Mouse (Mus musculus): ENCODE measurements at regions not wholly inside any gene's neighbourhood (a gene's known extent, or its start where the extent isn't known, plus 50 kb on each side); places are given as distances from the start of the nearest gene placed in this dataset.

DNA sequence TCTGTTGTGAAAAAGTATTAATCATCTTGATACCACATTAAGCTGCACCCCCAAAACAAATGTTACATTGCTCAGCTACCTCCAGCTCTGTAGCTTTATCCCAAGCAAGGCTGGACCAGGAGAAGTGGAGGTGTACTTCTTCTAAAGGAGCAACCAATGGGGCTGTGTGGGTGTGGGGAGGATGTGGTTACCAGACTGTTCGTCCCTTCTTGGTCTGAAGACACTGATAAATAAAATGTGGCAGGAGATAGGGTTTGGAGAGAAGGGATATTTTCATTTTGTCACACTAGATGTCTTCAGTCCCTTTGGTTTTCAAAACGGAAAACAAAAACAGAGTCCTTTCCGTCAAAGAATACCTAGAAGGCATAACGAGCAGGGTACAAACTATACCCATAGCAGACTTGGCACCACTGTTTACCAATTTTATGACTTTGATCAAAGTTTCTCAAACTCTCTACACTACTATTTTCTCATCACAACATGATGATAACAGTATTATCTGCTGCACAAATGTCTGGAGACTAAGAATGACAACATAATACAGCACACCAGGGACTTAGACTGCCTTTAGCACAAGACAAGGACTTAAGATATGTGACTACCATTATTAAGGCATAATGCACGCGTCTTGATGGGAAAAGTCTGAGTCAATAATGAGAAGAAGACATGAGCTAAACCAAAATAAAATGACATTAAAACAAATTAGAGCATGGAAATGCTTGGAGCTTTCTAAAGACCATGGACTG, 253.4 kb upstream of the Rag2 start:
- ATAC-seq (replicated peaks; ENCODE audit: low FRiP score, low read depth) (no peak), DNase-seq (ENCODE audit: low spot score) (no peak)
- 85% methylated on average over 6 of the region's 6 CpGs for WGBS
- no peaks in the 10 kb centered on the region for H3K9me3 ChIP-seq (replicated peaks; ENCODE audit: low read length)
- no peaks in the 10 kb centered on the region for H3K27me3 ChIP-seq (ENCODE audit: insufficient read depth, low read length)
- no peak overlapping the region for H3K9ac ChIP-seq (ENCODE audit: low read depth, low read length)
- H3K4me3 ChIP-seq (replicated peaks; ENCODE audit: low read depth, low read length): no peak overlapping the region
- no peak overlapping the region for H3K27ac ChIP-seq
- H3K4me2 ChIP-seq (ENCODE audit: low read length): no peak overlapping the region
- H3K36me3 ChIP-seq (ENCODE audit: insufficient read depth, low read length): no peaks in the 10 kb centered on the region
- no peaks in the 10 kb centered on the region for H3K4me1 ChIP-seq (replicated peaks; ENCODE audit: insufficient read depth, low read length)
- TF ChIP-seq CTCF (IDR thresholded peaks at IDR 0.05; ENCODE audit: low read depth): no peak

GRCm38 (mm10) chr2:101371834-101372493, 252.6 kb upstream of the Rag2 start:
- no peaks in the 10 kb centered on the region for H3K36me3 ChIP-seq (ENCODE audit: insufficient read depth, low read length)
- ATAC-seq (replicated peaks; ENCODE audit: low FRiP score, low read depth): peak; percentile 79; the same call in 1 of the 2 replicates
- H3K9ac ChIP-seq (ENCODE audit: low read depth, low read length): no peak overlapping the region
- WGBS: 70% methylated on average over 7 of the region's 7 CpGs
- no peak overlapping the region for H3K4me3 ChIP-seq (replicated peaks; ENCODE audit: low read depth, low read length)
- peak; percentile 14 for DNase-seq (ENCODE audit: low spot score)
- no peaks in the 10 kb centered on the region for H3K4me1 ChIP-seq (replicated peaks; ENCODE audit: insufficient read depth, low read length)
- H3K27ac ChIP-seq: no peak overlapping the region
- TF ChIP-seq CTCF (IDR thresholded peaks at IDR 0.05; ENCODE audit: low read depth): no peak
- no peaks in the 10 kb centered on the region for H3K9me3 ChIP-seq (replicated peaks; ENCODE audit: low read length)
- no peaks in the 10 kb centered on the region for H3K27me3 ChIP-seq (ENCODE audit: insufficient read depth, low read length)
- H3K4me2 ChIP-seq (ENCODE audit: low read length): no peak overlapping the region

DNA sequence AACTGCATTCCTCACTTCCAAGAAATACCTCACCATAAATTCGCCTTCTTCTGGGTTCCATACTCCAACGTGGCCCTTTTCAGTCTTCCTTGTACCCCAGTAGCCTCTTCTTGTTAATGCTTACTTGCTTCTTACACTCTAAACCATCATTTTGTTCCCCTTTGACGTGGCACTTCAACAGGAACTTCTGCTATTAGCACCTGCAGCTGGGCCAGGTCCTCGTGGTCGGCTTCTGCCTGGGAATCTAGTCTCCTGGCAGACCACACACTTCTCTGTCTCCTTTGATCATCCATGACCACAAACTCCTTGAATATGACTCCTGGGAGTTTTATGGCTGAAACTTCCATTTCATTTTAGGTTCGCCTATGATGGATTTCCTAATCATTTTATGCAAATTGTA, 243.9 kb upstream of the Rag2 start:
- Histone ChIP-seq H3K4me1 (replicated peaks; ENCODE audit: insufficient read depth, low read length) (no peaks in the 10 kb centered on the region), H3K4me3 (replicated peaks; ENCODE audit: low read depth, low read length) (no peak overlapping the region), H3K4me2 (ENCODE audit: low read length) (no peak overlapping the region), H3K36me3 (ENCODE audit: insufficient read depth, low read length) (no peaks in the 10 kb centered on the region), H3K27me3 (ENCODE audit: insufficient read depth, low read length) (no peaks in the 10 kb centered on the region), H3K9ac (ENCODE audit: low read depth, low read length) (no peak overlapping the region), H3K9me3 (replicated peaks; ENCODE audit: low read length) (no peaks in the 10 kb centered on the region), H3K27ac (no peak overlapping the region)
- DNase-seq (ENCODE audit: low spot score): no peak
- no peak for ATAC-seq (replicated peaks; ENCODE audit: low FRiP score, low read depth)
- no peak for TF ChIP-seq CTCF (IDR thresholded peaks at IDR 0.05; ENCODE audit: low read depth)
- 82% methylated on average over 6 of the region's 6 CpGs for WGBS

GRCm38 (mm10) chr2:101415002-101415401, 209.5 kb upstream of the Rag2 start:
- DNase-seq (ENCODE audit: low spot score) (no peak), ATAC-seq (replicated peaks; ENCODE audit: low FRiP score, low read depth) (no peak)
- Histone ChIP-seq H3K4me3 (replicated peaks; ENCODE audit: low read depth, low read length) (no peak overlapping the region), H3K27me3 (ENCODE audit: insufficient read depth, low read length) (no peaks in the 10 kb centered on the region), H3K4me2 (ENCODE audit: low read length) (no peak overlapping the region), H3K9me3 (replicated peaks; ENCODE audit: low read length) (no peaks in the 10 kb centered on the region), H3K27ac (no peak overlapping the region), H3K4me1 (replicated peaks; ENCODE audit: insufficient read depth, low read length) (no peaks in the 10 kb centered on the region), H3K9ac (ENCODE audit: low read depth, low read length) (no peak overlapping the region), H3K36me3 (ENCODE audit: insufficient read depth, low read length) (no peaks in the 10 kb centered on the region)
- 77% methylated on average over 1 of the region's 1 CpGs for WGBS
- TF ChIP-seq CTCF (IDR thresholded peaks at IDR 0.05; ENCODE audit: low read depth): no peak

DNA sequence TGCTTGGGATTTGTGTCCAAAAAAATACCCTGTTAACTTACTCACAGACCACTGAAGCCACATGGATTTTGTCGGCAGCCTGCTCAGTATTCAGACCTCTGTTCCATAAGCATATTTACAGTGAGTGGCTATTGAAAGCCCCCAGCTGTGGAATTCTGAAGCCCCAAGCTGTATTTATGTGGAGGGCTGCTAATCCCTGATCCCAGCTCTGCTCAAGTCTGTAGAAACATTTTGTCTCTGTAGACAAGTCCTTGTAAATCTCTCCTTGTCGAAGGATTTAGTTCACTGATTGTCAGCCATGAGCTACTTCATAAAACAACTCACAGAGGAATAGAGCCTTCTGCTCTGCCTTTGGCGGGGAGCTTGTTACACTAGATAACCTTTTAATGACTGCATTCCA, 207.8 kb upstream of the Rag2 start:
- H3K9ac ChIP-seq (ENCODE audit: low read depth, low read length): no peak overlapping the region
- TF ChIP-seq CTCF (IDR thresholded peaks at IDR 0.05; ENCODE audit: low read depth): no peak
- WGBS: 36% methylated on average over 3 of the region's 3 CpGs
- H3K27me3 ChIP-seq (ENCODE audit: insufficient read depth, low read length): no peaks in the 10 kb centered on the region
- DNase-seq (ENCODE audit: low spot score) (peak; percentile 77), ATAC-seq (replicated peaks; ENCODE audit: low FRiP score, low read depth) (0 out of 2 replicates have a peak, but pooled peaks have one; percentile 40)
- H3K36me3 ChIP-seq (ENCODE audit: insufficient read depth, low read length): no peaks in the 10 kb centered on the region
- H3K4me3 ChIP-seq (replicated peaks; ENCODE audit: low read depth, low read length): no peak overlapping the region
- no peaks in the 10 kb centered on the region for H3K9me3 ChIP-seq (replicated peaks; ENCODE audit: low read length)
- H3K27ac ChIP-seq: peak overlapping the region; percentile 1; the same call in 1 of the 2 replicates
- H3K4me2 ChIP-seq (ENCODE audit: low read length): no peak overlapping the region
- no peaks in the 10 kb centered on the region for H3K4me1 ChIP-seq (replicated peaks; ENCODE audit: insufficient read depth, low read length)

DNA sequence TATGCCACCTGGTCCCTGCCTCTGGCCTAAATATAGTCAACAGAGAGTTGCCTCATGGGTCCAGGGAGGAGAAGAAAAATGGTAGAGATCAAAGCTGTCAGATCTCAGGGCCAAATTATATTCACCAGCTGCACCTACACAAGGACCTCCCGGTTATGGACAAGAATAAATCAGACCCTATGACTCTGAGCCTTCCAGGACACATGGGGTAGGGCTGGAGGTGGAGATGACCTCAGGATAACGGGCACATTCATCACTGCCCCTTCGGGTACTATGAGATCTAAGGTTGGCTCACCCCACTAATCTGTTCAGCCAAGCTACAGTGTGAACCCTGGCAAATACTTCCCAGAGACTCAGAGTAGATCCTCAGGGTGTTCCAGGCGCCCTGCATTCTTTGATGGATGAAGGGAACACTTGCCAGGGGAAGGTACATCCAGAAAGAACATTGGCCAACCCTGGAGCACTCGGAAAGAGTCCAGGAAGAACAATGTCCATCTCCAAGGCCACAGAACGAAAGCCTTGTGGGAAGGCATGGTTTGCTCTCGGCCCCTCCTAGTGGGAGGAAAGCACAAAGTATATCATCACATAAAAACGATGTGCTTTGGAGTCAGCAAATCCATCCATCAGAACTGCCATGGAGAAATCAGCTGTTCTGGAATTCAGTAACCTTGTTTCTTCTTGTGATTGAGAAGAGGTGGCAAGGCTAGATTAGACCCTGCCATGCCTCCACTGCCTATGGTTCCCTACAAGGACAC, 191.2 kb upstream of the Rag2 start:
- Histone ChIP-seq H3K4me3 (replicated peaks; ENCODE audit: low read depth, low read length) (no peak overlapping the region), H3K4me2 (ENCODE audit: low read length) (no peak overlapping the region), H3K27ac (no peak overlapping the region), H3K9me3 (replicated peaks; ENCODE audit: low read length) (no peaks in the 10 kb centered on the region), H3K4me1 (replicated peaks; ENCODE audit: insufficient read depth, low read length) (no peaks in the 10 kb centered on the region), H3K36me3 (ENCODE audit: insufficient read depth, low read length) (no peaks in the 10 kb centered on the region), H3K27me3 (ENCODE audit: insufficient read depth, low read length) (no peaks in the 10 kb centered on the region), H3K9ac (ENCODE audit: low read depth, low read length) (no peak overlapping the region)
- ATAC-seq (replicated peaks; ENCODE audit: low FRiP score, low read depth) (no peak), DNase-seq (ENCODE audit: low spot score) (no peak)
- TF ChIP-seq CTCF (IDR thresholded peaks at IDR 0.05; ENCODE audit: low read depth): no peak
- 68% methylated on average over 8 of the region's 8 CpGs for WGBS
